Mouse (Mus musculus) forebrain, postnatal 0 days (tissue): ENCODE results near the gene Chrm4. TPM values are rescaled to one million over a fixed set of nuclear protein-coding genes. Genes with fewer than 3 reads are reported as not detected.

Source experiments
- ATAC-seq: fragments of 200-750 bp; cut with Nextera tagmentation; 2 replicates; pipeline ENCODE4 v1.8.0; 2017; ENCODE audit warnings: mild to moderate bottlenecking, moderate library complexity
- DNase-seq: peaks from one replicate; pipeline ENCODE4 v3.0.0-alpha.2; 2015
- H3K27ac ChIP-seq: fragments of 300-500 bp; sonication (generic); 2 replicates; pipeline ENCODE4 v1.5.1; 2014; ENCODE audit warnings: low read depth, mild to moderate bottlenecking, antibody characterized with exemption, low read length, moderate library complexity, mixed read lengths
- H3K27me3 ChIP-seq: fragments of 300-500 bp; sonication (generic); 2 replicates; pipeline ENCODE4 v1.6.1; 2014; ENCODE audit warnings: mild to moderate bottlenecking, low read length, mixed read lengths; ENCODE audit not compliant: insufficient read depth
- H3K36me3 ChIP-seq: fragments of 300-500 bp; sonication (generic); 2 replicates; pipeline ENCODE4 v1.6.1; 2014; ENCODE audit warnings: mild to moderate bottlenecking, moderate library complexity; ENCODE audit not compliant: insufficient read depth
- H3K4me1 ChIP-seq: fragments of 300-500 bp; sonication (generic); 2 replicates; pipeline ENCODE4 v1.6.1; 2014; ENCODE audit warnings: antibody characterized with exemption; ENCODE audit not compliant: insufficient read depth
- H3K4me2 ChIP-seq: fragments of 300-500 bp; sonication (generic); 2 replicates; pipeline ENCODE4 v1.6.1; 2014; ENCODE audit warnings: low read depth, mild to moderate bottlenecking, moderate library complexity
- H3K4me3 ChIP-seq: fragments of 300-500 bp; sonication (generic); 2 replicates; pipeline ENCODE4 v1.5.1; 2014; ENCODE audit warnings: low read depth, low read length, mixed read lengths
- H3K9ac ChIP-seq: fragments of 300-500 bp; sonication (generic); 2 replicates; pipeline ENCODE4 v1.6.1; 2014; ENCODE audit warnings: mild to moderate bottlenecking
- H3K9me3 ChIP-seq: fragments of 300-500 bp; sonication (generic); 2 replicates; pipeline ENCODE4 v1.6.1; 2016; ENCODE audit warnings: low read length
- CTCF ChIP-seq: sonication (generic); IDR thresholded peaks from 2 replicates; pipeline ENCODE4 v1.5.1; 2016; ENCODE audit warnings: antibody characterized with exemption, control low read depth, low read depth
- WGBS: fragments of 180-500 bp; shearing (Covaris S2); extraction: QIAGEN DNeasy Blood & Tissue Kit; methylation state at CpG from one replicate; pipeline ENCODE4 v1.1.7; 2014; 5-methylcytosine and 5-hydroxymethylcytosine counted together
- polyA plus RNA-seq: library from polyadenylated mRNA; unstranded; fragments of >200 nt; fragmentation: Nextera tagmentation; extraction: Ambion mirVana; gene quantifications from 2 replicates; pipeline ENCODE4 v1.2.1, GENCODE M21; 2015
- total RNA-seq: library from RNA; depleted of rRNA; stranded (reverse); fragments of >200 nt; gene quantifications from 2 replicates; pipeline ENCODE4 v1.2.3, GENCODE M21; 2014

The Chrm4 gene
- total and polyA plus RNA-seq, 2 experiments from 2014 or later = 1.1 to 4.0 TPM

- ATAC-seq (no peak), DNase-seq (no peak)
- H3K4me2 ChIP-seq = no peak overlapping the region
- no peaks in the 10 kb centered on the region for H3K36me3 ChIP-seq
- no peak overlapping the region for H3K27ac ChIP-seq
- H3K4me3 ChIP-seq = no peak overlapping the region
- WGBS = 78% methylated on average over 23 of the region's 23 CpGs
- H3K4me1 ChIP-seq = peaks cover 7% of the 10 kb centered on the region; the same call in 1 of the 2 replicates
- TF ChIP-seq CTCF = no peak
- peaks cover 4% of the 10 kb centered on the region; the same call in 1 of the 2 replicates for H3K27me3 ChIP-seq
- H3K9me3 ChIP-seq = no peaks in the 10 kb centered on the region
- H3K9ac ChIP-seq = no peak overlapping the region
Observed at GRCm38 (mm10) chr2:91928534-91929350, 1.7 kb downstream of the Chrm4 start.

GRCm38 (mm10) chr2:91929455-91929854, 2.4 kb downstream of the Chrm4 start:
- Histone ChIP-seq H3K9ac (no peak overlapping the region), H3K4me1 (peaks cover 7% of the 10 kb centered on the region; the same call in 1 of the 2 replicates), H3K27me3 (no peaks in the 10 kb centered on the region), H3K4me2 (peak overlapping the region; percentile 80; the same call in 1 of the 2 replicates), H3K9me3 (no peaks in the 10 kb centered on the region), H3K27ac (no peak overlapping the region), H3K36me3 (no peaks in the 10 kb centered on the region; the same call in 1 of the 2 replicates), H3K4me3 (no peak overlapping the region)
- WGBS = 54% methylated on average over 3 of the region's 3 CpGs
- ATAC-seq (no peak), DNase-seq (no peak)
- no peak for TF ChIP-seq CTCF

GRCm38 (mm10) chr2:91929936-91930335, 2.9 kb downstream of the Chrm4 start:
- WGBS = 11% methylated on average over 12 of the region's 12 CpGs
- peak; percentile 78 for TF ChIP-seq CTCF

GRCm38 (mm10) chr2:91930761-91931291, 3.8 kb downstream of the Chrm4 start:
- no peak for DNase-seq
- Histone ChIP-seq H3K36me3 (peaks cover 13% of the 10 kb centered on the region; the same call in 1 of the 2 replicates), H3K4me1 (peaks cover 7% of the 10 kb centered on the region; the same call in 1 of the 2 replicates), H3K9ac (peak overlapping the region; percentile 75), H3K4me3 (peak overlapping the region; percentile 49), H3K9me3 (no peaks in the 10 kb centered on the region), H3K4me2 (peak overlapping the region; percentile 80), H3K27me3 (no peaks in the 10 kb centered on the region), H3K27ac (peak overlapping the region; percentile 17; the same call in 1 of the 2 replicates)
- no peak for TF ChIP-seq CTCF
- 6% methylated on average over 23 of the region's 23 CpGs for WGBS
- ATAC-seq = no peak

More at GRCm38 (mm10) chr2:91929936-91930335, 2.9 kb downstream of the Chrm4 start:
- Histone ChIP-seq H3K9me3 (no peaks in the 10 kb centered on the region), H3K36me3 (peaks cover 4% of the 10 kb centered on the region; the same call in 1 of the 2 replicates), H3K27me3 (no peaks in the 10 kb centered on the region), H3K27ac (no peak overlapping the region), H3K9ac (no peak overlapping the region), H3K4me3 (peak overlapping the region; percentile 49; the same call in 1 of the 2 replicates), H3K4me1 (peaks cover 7% of the 10 kb centered on the region; the same call in 1 of the 2 replicates), H3K4me2 (peak overlapping the region; percentile 80)
- DNase-seq (no peak), ATAC-seq (no peak)

- TF ChIP-seq CTCF = 0 out of 2 replicates have a peak, but pooled peaks have one; percentile 4
- ATAC-seq (peak; percentile 72), DNase-seq (peak; percentile 70)
- Histone ChIP-seq H3K9ac (peak overlapping the region; percentile 75), H3K9me3 (no peaks in the 10 kb centered on the region), H3K27me3 (no peaks in the 10 kb centered on the region), H3K36me3 (peaks cover 19% of the 10 kb centered on the region), H3K4me3 (peak overlapping the region; percentile 49), H3K4me2 (peak overlapping the region; percentile 80), H3K27ac (peak overlapping the region; percentile 17), H3K4me1 (peaks cover 7% of the 10 kb centered on the region; the same call in 1 of the 2 replicates)
- WGBS = 3% methylated on average over 50 of the region's 50 CpGs
Observed at GRCm38 (mm10) chr2:91931328-91932159, 4.5 kb downstream of the Chrm4 start.

- H3K27me3 ChIP-seq = no peaks in the 10 kb centered on the region
- WGBS = 10% methylated on average over 16 of the region's 16 CpGs
- H3K36me3 ChIP-seq = peaks cover 26% of the 10 kb centered on the region
- H3K27ac ChIP-seq = peak within 1 kb of the TSS; percentile 17
- peak within 1 kb of the TSS; percentile 75 for H3K9ac ChIP-seq
- H3K9me3 ChIP-seq = no peaks in the 10 kb centered on the region
- DNase-seq (no peak), ATAC-seq (no peak; the same call in 1 of the 2 replicates)
- peaks cover 7% of the 10 kb centered on the region; the same call in 1 of the 2 replicates for H3K4me1 ChIP-seq
- TF ChIP-seq CTCF = no peak
- peak within 1 kb of the TSS; percentile 49 for H3K4me3 ChIP-seq
- peak within 1 kb of the TSS; percentile 80 for H3K4me2 ChIP-seq
Observed at GRCm38 (mm10) chr2:91932160-91932711, 5.2 kb downstream of the Chrm4 start, which contains the start of gene Mdk. Gene Mdk, minus strand, starts transcription at chr2:91932297.
